Mouse (Mus musculus): Measurements from ENCODE around the gene St6galnac3.

The St6galnac3 gene

GRCm38 (mm10) chr3:153648713-153649112 is 76.3 kb downstream of the St6galnac3 start:
- no peak for DNase-seq (ENCODE audit: low spot score)

GRCm38 (mm10) chr3:153645803-153646202 is 79.2 kb downstream of the St6galnac3 start:
- no peak for DNase-seq (ENCODE audit: low spot score)

GRCm38 (mm10) chr3:153643822-153644519 is 81.0 kb downstream of the St6galnac3 start:
- DNase-seq (ENCODE audit: low spot score), result no peak

GRCm38 (mm10) chr3:153642826-153643225 is 82.1 kb downstream of the St6galnac3 start:
- DNase-seq (ENCODE audit: low spot score), result no peak

GRCm38 (mm10) chr3:153641805-153642204 is 83.2 kb downstream of the St6galnac3 start:
- no peak for DNase-seq (ENCODE audit: low spot score)

- no peak for DNase-seq (ENCODE audit: low spot score)
Observed at GRCm38 (mm10) chr3:153637336-153637735, 87.6 kb downstream of the St6galnac3 start.

- DNase-seq (ENCODE audit: low spot score), result no peak
Observed at GRCm38 (mm10) chr3:153636804-153637153, 88.2 kb downstream of the St6galnac3 start.

- no peak for DNase-seq (ENCODE audit: low spot score)
Observed at GRCm38 (mm10) chr3:153636094-153636803, 88.7 kb downstream of the St6galnac3 start.

- no peak for DNase-seq (ENCODE audit: low spot score)
Observed at GRCm38 (mm10) chr3:153631988-153632672, 92.8 kb downstream of the St6galnac3 start.

GRCm38 (mm10) chr3:153626237-153626636 is 98.7 kb downstream of the St6galnac3 start:
- DNase-seq (ENCODE audit: low spot score), result no peak

GRCm38 (mm10) chr3:153618976-153619375 is 106.0 kb downstream of the St6galnac3 start:
- no peak for DNase-seq (ENCODE audit: low spot score)

GRCm38 (mm10) chr3:153616849-153617248 is 108.1 kb downstream of the St6galnac3 start:
- DNase-seq (ENCODE audit: low spot score), result peak; percentile 18

GRCm38 (mm10) chr3:153610239-153610638 is 114.7 kb downstream of the St6galnac3 start:
- no peak for DNase-seq (ENCODE audit: low spot score)

- no peak for DNase-seq (ENCODE audit: low spot score)
Observed at GRCm38 (mm10) chr3:153606331-153606730, 118.6 kb downstream of the St6galnac3 start.

GRCm38 (mm10) chr3:153605767-153606098 is 119.2 kb downstream of the St6galnac3 start:
- peak; percentile 47 for DNase-seq (ENCODE audit: low spot score)

GRCm38 (mm10) chr3:153605089-153605766 is 119.7 kb downstream of the St6galnac3 start:
- no peak for DNase-seq (ENCODE audit: low spot score)

- DNase-seq (ENCODE audit: low spot score), result no peak
Observed at GRCm38 (mm10) chr3:153599179-153599578, 125.8 kb downstream of the St6galnac3 start.

GRCm38 (mm10) chr3:153598631-153599030 is 126.3 kb downstream of the St6galnac3 start:
- DNase-seq (ENCODE audit: low spot score), result peak; percentile 25

- DNase-seq (ENCODE audit: low spot score), result no peak
Observed at GRCm38 (mm10) chr3:153594531-153594930, 130.4 kb downstream of the St6galnac3 start.

- no peak for DNase-seq (ENCODE audit: low spot score)
Observed at GRCm38 (mm10) chr3:153593978-153594377, 131.0 kb downstream of the St6galnac3 start.

GRCm38 (mm10) chr3:153593103-153593502 is 131.9 kb downstream of the St6galnac3 start:
- DNase-seq (ENCODE audit: low spot score), result no peak

- DNase-seq (ENCODE audit: low spot score), result no peak
Observed at GRCm38 (mm10) chr3:153587594-153587993, 137.4 kb downstream of the St6galnac3 start.

Data from retina, embryonic 14.5 days (tissue).